ENCODE assay signal across 24 mouse cellular contexts in the genomic region with DNA sequence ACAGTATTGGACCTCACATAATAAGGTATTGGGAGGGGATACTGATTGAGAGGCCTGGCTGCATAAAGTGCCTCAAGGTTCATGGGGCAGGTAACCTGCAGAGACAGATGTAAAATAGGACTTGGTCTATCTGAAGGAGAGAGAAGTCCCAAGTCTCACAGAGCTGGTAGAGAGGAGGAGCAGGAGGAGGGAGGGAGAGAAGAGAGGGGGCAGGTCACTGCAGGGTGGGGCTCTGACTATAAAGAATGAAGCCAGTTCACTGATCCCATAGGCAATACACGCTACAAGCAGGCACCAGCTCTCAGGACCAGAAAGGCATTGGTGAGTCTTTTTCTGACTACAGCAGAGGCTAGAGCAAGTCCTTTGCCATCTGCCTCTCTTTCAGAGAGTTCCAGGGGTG.
"Had no signal": no experiment of that assay in that cellular context is flagged by ENCODE, and none has a peak within 500 bp of the region (broad histone marks: within the 10 kb centered on the region; RNA-seq: fewer than 3 reads in every experiment).

No protein-coding gene starts in this region.

- H3K4me1 ChIP-seq: heart, embryonic 15.5 days; hindbrain, embryonic 13.5 days; hindbrain, embryonic 15.5 days; liver, embryonic 15.5 days had no signal

- DNase-seq: gastrocnemius, postnatal 14 days; gastrocnemius, postnatal 36 days; heart, adult 11 months; heart, adult 2 months; heart, postnatal 14 days; heart, postnatal 36 days; kidney, adult 18-20 months; kidney, adult 8-10 months; kidney, postnatal 10 days; kidney, postnatal 25 days; kidney, postnatal 4 days; liver; liver, embryonic 13.5 days had no signal

- H3K9ac ChIP-seq: heart, embryonic 13.5 days; heart, embryonic 15.5 days; hindbrain, embryonic 13.5 days; hindbrain, embryonic 15.5 days; limb, embryonic 12.5 days; liver, embryonic 13.5 days; liver, embryonic 15.5 days had no signal

- H3K27ac ChIP-seq: heart, adult 2 months; heart, embryonic 13.5 days; heart, embryonic 15.5 days; hindbrain, embryonic 13.5 days; hindbrain, embryonic 15.5 days; hindbrain, postnatal 0 days; layer of hippocampus, adult 2 months; limb, embryonic 10.5 days; limb, embryonic 12.5 days; liver, embryonic 13.5 days; liver, embryonic 15.5 days had no signal

- H3K9me3 ChIP-seq: heart, embryonic 13.5 days; heart, embryonic 15.5 days; hindbrain, embryonic 13.5 days; hindbrain, embryonic 15.5 days; limb, embryonic 10.5 days; limb, embryonic 12.5 days; liver, embryonic 13.5 days; liver, embryonic 15.5 days had no signal

- H3K4me2 ChIP-seq: heart, embryonic 11.5 days; heart, embryonic 13.5 days; heart, embryonic 15.5 days; hindbrain, embryonic 13.5 days; hindbrain, embryonic 15.5 days; limb, embryonic 12.5 days; liver, embryonic 11.5 days; liver, embryonic 13.5 days; liver, embryonic 15.5 days had no signal

- H3K27me3 ChIP-seq: heart, embryonic 13.5 days; heart, embryonic 15.5 days; hindbrain, embryonic 13.5 days; hindbrain, embryonic 15.5 days; limb, embryonic 12.5 days; liver, embryonic 13.5 days; liver, embryonic 15.5 days had no signal

- H3K36me3 ChIP-seq: heart, embryonic 13.5 days; heart, embryonic 15.5 days; hindbrain, embryonic 13.5 days; hindbrain, embryonic 15.5 days; limb, embryonic 10.5 days; limb, embryonic 12.5 days; liver, embryonic 13.5 days; liver, embryonic 15.5 days had no signal

- ATAC-seq: hindbrain, postnatal 0 days had no signal

- H3K4me3 ChIP-seq: heart, adult 2 months; heart, embryonic 13.5 days; heart, embryonic 15.5 days; hindbrain, embryonic 13.5 days; hindbrain, embryonic 15.5 days; layer of hippocampus, adult 2 months; limb, embryonic 10.5 days; limb, embryonic 12.5 days; liver, embryonic 13.5 days; liver, embryonic 15.5 days had no signal
